Mouse (Mus musculus): ENCODE measurements around the gene Traf3ip2.

The Traf3ip2 gene

GRCm38 (mm10) chr10:39612633-39612988 is at the start of gene Traf3ip2:
TSS of gene Traf3ip2 (plus strand) at chr10:39612934.
- no peak for DNase-seq (ENCODE audit: low read depth, low spot score)

DNA sequence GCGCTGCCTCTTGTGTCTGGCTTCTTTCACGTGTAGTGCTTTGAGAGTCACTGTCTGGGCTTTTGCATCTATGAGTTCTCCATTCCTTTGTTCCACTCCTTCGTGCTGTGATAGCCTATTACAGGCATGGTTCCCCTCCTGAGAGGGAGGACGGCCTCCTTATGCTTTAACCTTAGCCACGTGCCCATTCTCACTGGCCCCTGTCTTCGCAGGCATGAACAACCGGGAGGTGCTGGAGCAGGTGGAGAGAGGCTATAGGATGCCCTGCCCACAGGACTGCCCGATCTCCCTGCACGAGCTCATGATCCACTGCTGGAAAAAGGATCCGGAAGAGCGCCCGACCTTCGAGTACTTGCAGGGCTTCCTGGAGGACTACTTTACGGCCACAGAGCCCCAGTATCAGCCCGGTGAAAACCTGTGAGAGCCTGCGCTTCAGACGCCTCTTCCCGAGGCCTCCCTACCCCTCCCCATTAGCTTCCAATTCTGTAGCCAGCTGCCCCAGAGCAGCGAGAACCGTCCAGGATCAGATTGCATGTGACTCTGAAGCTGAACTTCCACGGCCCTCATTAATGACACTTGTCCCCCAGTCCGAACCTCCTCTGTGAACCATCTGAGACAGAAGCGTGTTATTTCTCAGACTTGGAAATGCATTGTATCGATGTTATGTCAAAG is 49.0 kb upstream of the Traf3ip2 start:
- DNase-seq (ENCODE audit: low read depth, low spot score) = no peak

- no peak for DNase-seq (ENCODE audit: low read depth, low spot score)
These were observed 45.8 kb upstream of the Traf3ip2 start for GRCm38 (mm10) chr10:39566901-39567300.

DNA sequence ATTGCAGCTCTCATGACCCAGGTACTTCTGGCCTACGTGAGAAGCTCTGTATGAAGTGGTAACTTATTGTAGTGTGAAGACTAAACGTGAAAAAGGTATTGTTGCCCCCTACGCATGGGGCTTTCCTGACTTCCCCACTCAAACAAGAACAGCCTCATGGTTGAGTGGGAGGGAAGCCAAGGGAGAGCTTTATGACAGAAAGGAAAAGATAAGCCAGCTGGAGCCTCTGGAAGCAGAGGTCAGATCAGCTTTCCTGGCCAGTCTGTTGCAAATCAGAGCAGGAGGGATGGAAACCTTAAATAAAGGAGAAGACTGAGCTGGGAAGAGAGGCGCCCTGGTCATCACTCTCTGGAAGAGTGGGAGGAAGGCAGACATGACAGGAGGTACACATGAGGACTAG is 43.7 kb upstream of the Traf3ip2 start:
- DNase-seq (ENCODE audit: low read depth, low spot score) = no peak

DNA sequence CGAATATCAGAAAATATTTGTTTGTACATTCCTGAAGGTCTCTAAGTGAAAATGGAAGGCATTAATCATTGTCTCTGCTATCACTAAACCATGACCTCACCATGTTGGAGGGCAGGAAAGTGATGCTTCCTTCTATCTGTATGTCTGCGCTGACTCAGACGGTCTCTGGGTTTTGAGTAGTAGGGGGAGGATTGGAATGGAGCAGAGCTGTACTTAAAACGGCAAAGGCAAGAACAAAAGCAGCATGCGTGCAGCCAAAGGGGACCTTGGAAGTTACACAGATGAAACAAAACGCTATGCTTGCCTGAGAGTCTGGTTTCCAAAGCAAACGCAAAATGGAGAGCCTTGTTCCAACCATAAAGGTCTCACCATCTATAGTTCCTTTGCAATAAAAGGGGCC is 41.7 kb upstream of the Traf3ip2 start:
- DNase-seq (ENCODE audit: low read depth, low spot score) = no peak

- no peak for DNase-seq (ENCODE audit: low read depth, low spot score)
These were observed 40.6 kb upstream of the Traf3ip2 start for GRCm38 (mm10) chr10:39572050-39572671.

- DNase-seq (ENCODE audit: low read depth, low spot score) = no peak
These were observed 40.1 kb upstream of the Traf3ip2 start for GRCm38 (mm10) chr10:39572672-39573051.

- no peak for DNase-seq (ENCODE audit: low read depth, low spot score)
These were observed 36.3 kb upstream of the Traf3ip2 start for GRCm38 (mm10) chr10:39576466-39576865.

DNA sequence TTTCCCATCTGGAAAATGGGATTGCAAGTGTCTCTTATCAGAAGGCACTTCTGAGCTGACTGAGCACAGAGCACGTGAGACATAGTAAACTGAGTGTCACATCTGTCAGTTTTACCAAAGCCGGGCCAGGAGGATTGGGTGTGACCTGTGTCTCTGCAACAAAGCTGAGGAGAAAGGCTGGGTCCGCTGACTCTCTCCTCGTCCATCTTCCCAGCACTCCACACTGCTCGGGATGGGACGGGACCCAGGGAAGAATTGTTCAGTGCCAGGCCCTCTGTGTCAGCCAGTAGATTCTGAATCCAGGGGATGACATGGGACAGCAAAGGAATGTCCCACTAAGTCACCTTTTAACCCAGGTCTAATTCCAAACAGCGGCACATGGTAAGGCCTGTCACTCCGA is 32.3 kb upstream of the Traf3ip2 start:
- DNase-seq (ENCODE audit: low read depth, low spot score) = no peak

GRCm38 (mm10) chr10:39582385-39582784 is 30.3 kb upstream of the Traf3ip2 start:
- no peak for DNase-seq (ENCODE audit: low read depth, low spot score)

DNA sequence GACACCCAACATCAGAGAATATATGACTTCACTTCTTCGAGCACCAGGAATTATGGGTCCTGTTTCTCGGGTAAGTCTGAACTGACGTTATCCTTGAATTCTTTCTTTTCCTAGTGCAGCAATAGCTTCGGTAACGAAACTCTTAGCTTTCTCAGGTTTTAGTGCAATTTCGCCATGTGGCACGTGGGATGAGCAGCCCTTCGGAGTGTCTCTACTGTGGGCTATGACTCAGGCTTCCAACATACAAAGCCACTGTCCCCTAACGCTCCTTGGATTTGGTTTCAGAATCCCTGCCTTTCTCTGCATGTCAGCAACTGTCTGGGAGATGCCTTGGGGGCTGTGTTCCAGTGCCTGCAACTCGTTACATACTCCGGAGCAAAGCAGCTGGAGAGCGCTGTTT is 29.0 kb upstream of the Traf3ip2 start:
- no peak for DNase-seq (ENCODE audit: low read depth, low spot score)

GRCm38 (mm10) chr10:39587290-39587925 is 25.3 kb upstream of the Traf3ip2 start:
- DNase-seq (ENCODE audit: low read depth, low spot score) = no peak

DNA sequence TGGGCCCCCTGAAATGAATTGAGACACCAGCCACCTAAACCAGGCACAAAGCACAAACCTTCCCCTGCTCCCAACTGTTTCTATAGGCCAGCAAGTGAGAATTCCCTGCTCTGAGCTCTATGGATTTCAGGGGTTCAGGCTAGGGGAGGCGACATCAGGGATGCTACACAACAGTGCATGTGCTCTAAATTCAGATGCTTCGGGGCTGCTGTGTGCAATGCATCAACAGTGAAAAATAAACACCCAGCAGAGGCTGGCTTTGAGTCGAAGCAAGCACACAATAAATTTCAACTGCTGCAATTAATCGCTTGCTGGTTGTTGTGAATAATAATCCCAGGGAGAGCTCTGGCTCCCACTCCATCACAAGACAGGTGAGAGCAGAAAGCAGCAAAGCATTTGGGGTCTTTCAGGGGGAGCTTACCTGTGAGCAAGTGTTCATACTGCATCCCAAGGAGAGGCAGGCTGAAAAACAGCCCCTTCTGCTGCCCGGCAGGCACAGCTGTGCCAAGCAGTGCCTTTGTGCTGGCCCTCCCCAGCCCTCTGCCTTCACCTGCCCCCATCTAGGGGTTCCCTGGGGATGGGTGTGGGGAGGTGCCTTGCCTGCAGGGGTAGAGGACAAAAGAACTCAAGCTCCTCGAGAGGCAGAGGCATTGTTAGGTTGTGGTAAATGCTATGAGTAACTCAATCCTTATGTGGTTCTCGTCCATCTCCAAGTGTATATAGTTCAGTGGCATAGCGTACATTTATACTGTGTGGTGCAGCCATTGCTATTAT is 24.6 kb upstream of the Traf3ip2 start:
- no peak for DNase-seq (ENCODE audit: low read depth, low spot score)

DNA sequence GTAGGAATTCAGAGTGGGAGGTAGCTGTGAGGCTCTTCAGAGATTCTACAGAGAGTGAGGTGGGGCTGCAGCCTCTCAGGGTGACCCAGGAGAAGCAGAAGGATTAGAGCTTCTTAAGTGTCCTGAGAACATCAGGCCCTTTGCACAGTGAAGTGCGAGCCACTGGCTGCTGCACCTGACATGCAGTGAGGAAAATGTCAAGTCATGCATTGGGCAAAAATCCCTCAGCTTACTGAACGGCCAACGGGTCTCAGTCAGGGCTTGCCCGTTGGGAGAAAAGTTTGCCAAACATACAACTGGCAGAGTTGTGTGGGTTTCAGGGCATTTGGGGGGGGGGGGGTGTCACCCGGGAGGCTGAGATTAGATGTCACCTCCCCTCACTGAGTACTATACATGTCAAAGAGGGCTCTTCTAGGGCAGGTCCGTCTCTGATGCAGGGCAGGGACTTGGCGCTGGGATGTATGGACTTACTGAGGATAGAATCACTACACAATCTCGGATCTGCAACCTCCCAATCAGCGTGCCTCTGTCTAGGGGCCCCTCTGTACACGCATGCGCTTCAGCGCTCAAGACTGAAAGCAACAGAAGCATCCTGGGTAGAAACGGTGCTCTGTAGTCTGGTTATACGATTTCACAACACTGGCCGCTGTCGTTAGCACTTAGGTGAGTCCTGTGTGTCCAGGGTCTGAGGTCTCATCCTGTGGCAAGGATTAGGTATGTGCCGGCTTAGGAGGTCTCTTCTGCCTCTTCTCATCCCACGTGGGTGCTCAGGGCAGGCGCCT is 22.8 kb upstream of the Traf3ip2 start:
- DNase-seq (ENCODE audit: low read depth, low spot score) = no peak

DNA sequence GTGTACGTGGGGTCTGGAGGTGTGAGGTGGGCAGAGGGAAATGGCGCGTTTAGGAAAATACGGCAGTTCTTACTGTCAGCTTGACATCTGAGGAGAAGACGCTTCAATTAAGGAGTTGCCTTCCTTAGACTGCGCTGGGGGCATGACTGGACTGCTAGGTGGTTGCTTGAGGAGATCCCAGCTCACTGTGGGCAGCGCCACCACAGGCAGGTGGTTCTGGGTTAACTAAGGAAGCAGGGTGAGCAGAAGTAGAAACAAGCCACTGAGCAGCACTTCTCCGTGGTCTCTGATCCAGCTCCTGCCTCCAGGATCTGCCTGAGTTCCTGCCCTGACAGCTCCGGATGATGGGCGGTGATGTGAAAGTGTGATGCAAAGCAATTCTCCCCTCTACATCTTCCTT is 22.1 kb upstream of the Traf3ip2 start:
- DNase-seq (ENCODE audit: low read depth, low spot score) = no peak

GRCm38 (mm10) chr10:39592501-39592900 is 20.2 kb upstream of the Traf3ip2 start:
- DNase-seq (ENCODE audit: low read depth, low spot score) = no peak

- no peak for DNase-seq (ENCODE audit: low read depth, low spot score)
These were observed 18.0 kb upstream of the Traf3ip2 start for GRCm38 (mm10) chr10:39594716-39595115.

GRCm38 (mm10) chr10:39595862-39596261 is 16.9 kb upstream of the Traf3ip2 start:
- DNase-seq (ENCODE audit: low read depth, low spot score) = no peak

DNA sequence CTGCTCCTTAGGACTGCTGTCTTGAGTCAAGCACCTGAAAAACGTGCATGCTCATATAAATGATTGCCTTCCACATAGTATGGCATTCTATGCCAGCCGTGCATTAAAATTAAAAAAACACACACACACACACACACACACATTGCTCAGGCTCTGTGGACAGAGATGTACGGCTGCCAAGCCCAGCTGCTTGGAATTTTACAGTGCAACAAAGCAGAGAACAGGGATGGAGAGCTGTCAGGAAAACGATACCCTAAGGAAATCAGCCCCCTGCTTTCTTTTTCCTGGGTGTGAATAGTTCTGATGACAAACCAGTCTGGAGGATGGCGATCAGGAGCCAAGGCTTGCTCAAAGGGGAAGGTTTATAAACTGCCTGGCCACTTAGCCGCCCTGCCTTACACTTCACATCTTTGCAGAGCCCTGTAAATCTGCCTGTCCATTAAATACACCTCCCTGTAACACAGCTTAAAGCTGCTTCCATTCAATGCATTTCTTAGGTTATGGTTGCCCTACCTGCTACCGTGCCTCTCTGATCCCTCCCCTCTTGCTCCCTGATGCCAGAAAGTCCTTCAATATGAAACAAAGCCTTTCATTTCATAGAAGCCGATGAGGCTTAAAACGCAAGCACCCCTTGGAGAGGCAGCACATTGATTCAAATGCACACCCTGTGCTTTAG is 15.5 kb upstream of the Traf3ip2 start:
- DNase-seq (ENCODE audit: low read depth, low spot score) = no peak

- no peak for DNase-seq (ENCODE audit: low read depth, low spot score)
These were observed 14.9 kb upstream of the Traf3ip2 start for GRCm38 (mm10) chr10:39597792-39598183.

- no peak for DNase-seq (ENCODE audit: low read depth, low spot score)
These were observed 13.1 kb upstream of the Traf3ip2 start for GRCm38 (mm10) chr10:39599601-39600000.

Measured in WW6 (cell line).